Mouse (Mus musculus) limb, embryonic 11.5 days (tissue): ENCODE measurements at regions not wholly inside any gene's neighbourhood (a gene's known extent, or its start where the extent isn't known, plus 50 kb on each side); places are given as distances from the start of the nearest gene placed in this dataset.
A peak's percentile ranks its signal among the peaks of the same experiment; 100 is the strongest.

Experiments used
- ATAC-seq: fragments of 200-750 bp; cut with Nextera tagmentation; 2 replicates; pipeline ENCODE4 v1.8.0; 2017; ENCODE audit warnings: low read depth; ENCODE audit not compliant: insufficient number of reproducible peaks, low FRiP score, low TSS enrichment
- DNase-seq: peaks from one replicate; pipeline ENCODE4 v3.0.0-alpha.2; 2015; ENCODE audit warnings: low spot score
- H3K27ac ChIP-seq: fragments of 300-500 bp; sonication (generic); replicated peaks from 2 replicates; pipeline ENCODE4 v1.5.1; 2014; ENCODE audit warnings: low read depth, mild to moderate bottlenecking, low read length
- H3K27me3 ChIP-seq: fragments of 300-500 bp; sonication (generic); 2 replicates; pipeline ENCODE4 v1.6.1; 2014; ENCODE audit warnings: mild to moderate bottlenecking, low read length, mixed read lengths; ENCODE audit not compliant: control insufficient read depth, insufficient read depth
- H3K36me3 ChIP-seq: fragments of 300-500 bp; sonication (generic); 2 replicates; pipeline ENCODE4 v1.6.1; 2014; ENCODE audit warnings: mild to moderate bottlenecking, low read length, moderate library complexity, mixed read lengths; ENCODE audit not compliant: control insufficient read depth, insufficient read depth
- H3K4me1 ChIP-seq: fragments of 300-500 bp; sonication (generic); 2 replicates; pipeline ENCODE4 v1.6.1; 2014; ENCODE audit warnings: low read length, mixed read lengths; ENCODE audit not compliant: control insufficient read depth, insufficient read depth
- H3K4me2 ChIP-seq: fragments of 300-500 bp; sonication (generic); 2 replicates; pipeline ENCODE4 v1.6.1; 2014; ENCODE audit warnings: low read depth, mild to moderate bottlenecking, moderate library complexity; ENCODE audit not compliant: severe bottlenecking
- H3K4me3 ChIP-seq: fragments of 300-500 bp; sonication (generic); 2 replicates; pipeline ENCODE4 v1.5.1; 2014; ENCODE audit warnings: low read depth, low read length
- H3K9ac ChIP-seq: fragments of 300-500 bp; sonication (generic); 2 replicates; pipeline ENCODE4 v1.6.1; 2014; ENCODE audit warnings: mild to moderate bottlenecking, low read length
- H3K9me3 ChIP-seq: fragments of 300-500 bp; sonication (generic); 2 replicates; pipeline ENCODE4 v1.6.1; 2016; ENCODE audit warnings: low read length; ENCODE audit not compliant: control insufficient read depth
- WGBS: fragments of 180-500 bp; shearing (Covaris S2); extraction: QIAGEN DNeasy Blood & Tissue Kit; methylation state at CpG from one replicate; pipeline ENCODE4 v1.1.7; 2014; 5-methylcytosine and 5-hydroxymethylcytosine counted together

GRCm38 (mm10) chr11:112442639-112443038, 339.4 kb upstream of the Sox9 start:
- no peak overlapping the region for H3K27ac ChIP-seq
- H3K4me3 ChIP-seq = no peak overlapping the region
- no peaks in the 10 kb centered on the region for H3K27me3 ChIP-seq
- no peak overlapping the region for H3K4me2 ChIP-seq
- H3K36me3 ChIP-seq = no peaks in the 10 kb centered on the region
- DNase-seq = no peak
- no peaks in the 10 kb centered on the region for H3K4me1 ChIP-seq
- H3K9me3 ChIP-seq = no peaks in the 10 kb centered on the region
- H3K9ac ChIP-seq = no peak overlapping the region
- WGBS = 79% methylated on average over 1 of the region's 1 CpGs
- ATAC-seq = no peak

GRCm38 (mm10) chr11:112443890-112444289, 338.1 kb upstream of the Sox9 start:
- no peak overlapping the region for H3K4me3 ChIP-seq
- H3K36me3 ChIP-seq = no peaks in the 10 kb centered on the region
- no peak for DNase-seq
- H3K27me3 ChIP-seq = no peaks in the 10 kb centered on the region
- H3K4me1 ChIP-seq = no peaks in the 10 kb centered on the region
- no peak overlapping the region for H3K4me2 ChIP-seq
- H3K27ac ChIP-seq = no peak overlapping the region
- H3K9me3 ChIP-seq = no peaks in the 10 kb centered on the region
- WGBS = 93% methylated on average over 4 of the region's 4 CpGs
- H3K9ac ChIP-seq = no peak overlapping the region
- ATAC-seq = no peak

GRCm38 (mm10) chr11:112449632-112450031, 332.4 kb upstream of the Sox9 start:
- Histone ChIP-seq H3K27ac (no peak overlapping the region), H3K4me1 (peaks cover 4% of the 10 kb centered on the region; the same call in 1 of the 2 replicates), H3K4me2 (no peak overlapping the region), H3K27me3 (no peaks in the 10 kb centered on the region), H3K9me3 (no peaks in the 10 kb centered on the region), H3K4me3 (no peak overlapping the region), H3K36me3 (no peaks in the 10 kb centered on the region), H3K9ac (no peak overlapping the region)
- peak; percentile 45 for DNase-seq
- ATAC-seq = no peak
- 31% methylated on average over 5 of the region's 5 CpGs for WGBS

GRCm38 (mm10) chr11:112450227-112450626, 331.8 kb upstream of the Sox9 start:
- peaks cover 4% of the 10 kb centered on the region; the same call in 1 of the 2 replicates for H3K4me1 ChIP-seq
- H3K27ac ChIP-seq = no peak overlapping the region
- H3K4me2 ChIP-seq = no peak overlapping the region
- WGBS = 12% methylated on average over 6 of the region's 6 CpGs
- no peak; the same call in 1 of the 2 replicates for ATAC-seq
- no peak overlapping the region for H3K9ac ChIP-seq
- H3K4me3 ChIP-seq = no peak overlapping the region
- H3K27me3 ChIP-seq = no peaks in the 10 kb centered on the region
- H3K36me3 ChIP-seq = no peaks in the 10 kb centered on the region
- peak; percentile 83 for DNase-seq
- H3K9me3 ChIP-seq = no peaks in the 10 kb centered on the region

GRCm38 (mm10) chr11:112458075-112458474, 323.9 kb upstream of the Sox9 start:
- H3K4me1 ChIP-seq = no peaks in the 10 kb centered on the region
- ATAC-seq (no peak), DNase-seq (no peak)
- H3K9ac ChIP-seq = no peak overlapping the region
- no peak overlapping the region for H3K27ac ChIP-seq
- H3K27me3 ChIP-seq = no peaks in the 10 kb centered on the region
- no peak overlapping the region for H3K4me3 ChIP-seq
- H3K9me3 ChIP-seq = no peaks in the 10 kb centered on the region
- 95% methylated on average over 2 of the region's 2 CpGs for WGBS
- H3K36me3 ChIP-seq = no peaks in the 10 kb centered on the region
- no peak overlapping the region for H3K4me2 ChIP-seq

- no peak overlapping the region for H3K4me3 ChIP-seq
- H3K27ac ChIP-seq = no peak overlapping the region
- no peaks in the 10 kb centered on the region for H3K36me3 ChIP-seq
- WGBS = 32% methylated on average over 1 of the region's 1 CpGs
- ATAC-seq (no peak), DNase-seq (no peak)
- H3K27me3 ChIP-seq = no peaks in the 10 kb centered on the region
- no peaks in the 10 kb centered on the region for H3K9me3 ChIP-seq
- no peak overlapping the region for H3K9ac ChIP-seq
- H3K4me2 ChIP-seq = no peak overlapping the region
- no peaks in the 10 kb centered on the region for H3K4me1 ChIP-seq
These were observed 318.9 kb upstream of the Sox9 start for GRCm38 (mm10) chr11:112463121-112463520.

GRCm38 (mm10) chr11:112464386-112464785, 317.6 kb upstream of the Sox9 start:
- H3K27ac ChIP-seq = no peak overlapping the region
- H3K27me3 ChIP-seq = no peaks in the 10 kb centered on the region
- no peaks in the 10 kb centered on the region for H3K9me3 ChIP-seq
- H3K4me2 ChIP-seq = no peak overlapping the region
- DNase-seq (no peak), ATAC-seq (no peak)
- no peaks in the 10 kb centered on the region for H3K4me1 ChIP-seq
- H3K9ac ChIP-seq = no peak overlapping the region
- WGBS = 86% methylated on average over 4 of the region's 4 CpGs
- no peaks in the 10 kb centered on the region for H3K36me3 ChIP-seq
- H3K4me3 ChIP-seq = no peak overlapping the region

- WGBS = 69% methylated on average over 3 of the region's 3 CpGs
- DNase-seq = no peak
- H3K9me3 ChIP-seq = no peaks in the 10 kb centered on the region
These were observed 311.7 kb upstream of the Sox9 start for GRCm38 (mm10) chr11:112470336-112470735.

GRCm38 (mm10) chr11:112473237-112473636, 308.8 kb upstream of the Sox9 start:
- ATAC-seq (no peak), DNase-seq (no peak)
- WGBS = 82% methylated on average over 7 of the region's 7 CpGs
- Histone ChIP-seq H3K27me3 (no peaks in the 10 kb centered on the region), H3K27ac (no peak overlapping the region), H3K4me3 (no peak overlapping the region), H3K36me3 (no peaks in the 10 kb centered on the region), H3K4me2 (no peak overlapping the region), H3K4me1 (no peaks in the 10 kb centered on the region), H3K9ac (no peak overlapping the region), H3K9me3 (no peaks in the 10 kb centered on the region)

More at GRCm38 (mm10) chr11:112470336-112470735, 311.7 kb upstream of the Sox9 start:
- Histone ChIP-seq H3K36me3 (no peaks in the 10 kb centered on the region), H3K27ac (no peak overlapping the region), H3K4me2 (no peak overlapping the region), H3K4me1 (no peaks in the 10 kb centered on the region), H3K9ac (no peak overlapping the region), H3K4me3 (no peak overlapping the region), H3K27me3 (no peaks in the 10 kb centered on the region)
- no peak for ATAC-seq
